Mouse (Mus musculus) MEL (cell line): ENCODE measurements around the gene 1700025B11Rik. TPM values are rescaled to one million over a fixed set of nuclear protein-coding genes. Genes with fewer than 3 reads are reported as not detected.
"Not testable (repeated sequence)": the region's sequence is repeated elsewhere in the genome, so short reads cannot be mapped to it uniquely, and the experiment has no call there.

Source experiments
- DNase-seq: peaks from one replicate; pipeline ENCODE4 v3.0.0; 2011; ENCODE audit warnings: low read depth, low spot score
- H3K27ac ChIP-seq: 2 replicates; pipeline ENCODE4 v1.5.1; 2012; ENCODE audit warnings: low read depth, mild to moderate bottlenecking, control low read depth, low read length, moderate library complexity; ENCODE audit not compliant: control insufficient read depth
- H3K27me3 ChIP-seq, 2 experiments: fragments of 150-350 bp in 1 of 2; sonication (generic) in 1 of 2; 2 replicates each; pipeline ENCODE4 v1.6.1; 2012; ENCODE audit warnings: low read length in 2 of 2, mild to moderate bottlenecking in 2 of 2, improper control_type of control experiment in 1 of 2, moderate library complexity in 1 of 2; ENCODE audit not compliant: insufficient read depth in 2 of 2, control insufficient read depth in 1 of 2
- H3K36me3 ChIP-seq, 2 experiments: 2 replicates each; pipeline ENCODE4 v1.6.1; 2012 to 2014; ENCODE audit warnings: low read length in 2 of 2, improper control_type of control experiment in 1 of 2, inconsistent platforms in 1 of 2, mild to moderate bottlenecking in 1 of 2; ENCODE audit not compliant: insufficient read depth in 2 of 2, control insufficient read depth in 1 of 2
- H3K4me1 ChIP-seq, 2 experiments: fragments of 150-350 bp in 1 of 2; sonication (generic) in 1 of 2; 2 replicates each; pipeline ENCODE4 v1.6.1; 2012; ENCODE audit warnings: low read length in 2 of 2, improper control_type of control experiment in 1 of 2, mild to moderate bottlenecking in 1 of 2; ENCODE audit not compliant: insufficient read depth in 2 of 2, control insufficient read depth in 1 of 2
- H3K4me3 ChIP-seq, 2 experiments: fragments of 150-350 bp in 1 of 2; sonication (generic) in 1 of 2; 2 replicates each; pipeline ENCODE4 v1.5.1; 2012; ENCODE audit warnings: low read depth in 2 of 2, low read length in 2 of 2, mild to moderate bottlenecking in 2 of 2, moderate library complexity in 2 of 2, control low read depth in 1 of 2, improper control_type of control experiment in 1 of 2; ENCODE audit not compliant: control insufficient read depth in 1 of 2, insufficient read depth in 1 of 2
- H3K79me2 ChIP-seq: 2 replicates; pipeline ENCODE4 v1.6.1; 2012; ENCODE audit warnings: mild to moderate bottlenecking, low read length, moderate library complexity; ENCODE audit not compliant: control insufficient read depth, poor library complexity, insufficient read depth
- H3K9ac ChIP-seq: 2 replicates; pipeline ENCODE4 v1.6.1; 2012; ENCODE audit warnings: low read depth, mild to moderate bottlenecking, control low read depth, low read length, moderate library complexity; ENCODE audit not compliant: control insufficient read depth, poor library complexity, severe bottlenecking
- H3K9me3 ChIP-seq: fragments of 150-350 bp; sonication (generic); replicated peaks from 2 replicates; pipeline ENCODE4 v1.6.1; 2012; ENCODE audit warnings: mild to moderate bottlenecking, low read length, improper control_type of control experiment, moderate library complexity; ENCODE audit not compliant: insufficient read depth
- CHD1 ChIP-seq: IDR thresholded peaks from 2 replicates; pipeline ENCODE4 v1.6.1; 2012; ENCODE audit warnings: low read depth, mild to moderate bottlenecking, inconsistent platforms, low read length, improper control_type of control experiment
- EP300 ChIP-seq, 2 experiments: IDR thresholded peaks; 2 replicates each; pipeline ENCODE4 v1.6.1; 2011; ENCODE audit warnings: improper control_type of control experiment in 2 of 2, low read length in 2 of 2, low read depth in 1 of 2, mild to moderate bottlenecking in 1 of 2
- GABPA ChIP-seq: IDR thresholded peaks from 2 replicates; pipeline ENCODE4 v1.6.1; 2012; ENCODE audit warnings: low read depth, mild to moderate bottlenecking, inconsistent platforms, low read length, improper control_type of control experiment, moderate library complexity
- KAT2A ChIP-seq: conservative IDR thresholded peaks from 2 replicates; pipeline ENCODE4 v1.6.1; 2012; ENCODE audit warnings: low read depth, low read length, improper control_type of control experiment, inconsistent platforms
- MYB ChIP-seq: IDR thresholded peaks from 2 replicates; pipeline ENCODE4 v1.6.1; 2011; ENCODE audit warnings: mild to moderate bottlenecking, low read depth, low read length, improper control_type of control experiment
- NRF1 ChIP-seq: IDR thresholded peaks from 2 replicates; pipeline ENCODE4 v1.6.1; 2014; ENCODE audit warnings: low read depth, mild to moderate bottlenecking, inconsistent platforms, low read length, improper control_type of control experiment, moderate library complexity; ENCODE audit not compliant: poor library complexity, insufficient read depth, severe bottlenecking
- POLR2AphosphoS5 ChIP-seq: IDR thresholded peaks from 2 replicates; pipeline ENCODE4 v1.6.1; 2012; ENCODE audit warnings: low read depth, borderline replicate concordance, mild to moderate bottlenecking, inconsistent platforms, low read length, moderate library complexity, mixed read lengths
- RCOR1 ChIP-seq: IDR thresholded peaks from 2 replicates; pipeline ENCODE4 v1.6.1; 2012; ENCODE audit warnings: low read depth, mild to moderate bottlenecking, inconsistent platforms, low read length, improper control_type of control experiment
- SIN3A ChIP-seq: IDR thresholded peaks from 2 replicates; pipeline ENCODE4 v1.6.1; 2012; ENCODE audit warnings: low read length, improper control_type of control experiment, inconsistent platforms
- TAL1 ChIP-seq: IDR thresholded peaks from 2 replicates; pipeline ENCODE4 v1.6.1; 2012; ENCODE audit warnings: mild to moderate bottlenecking, inconsistent platforms, low read length, moderate library complexity, mixed read lengths
- TBP ChIP-seq: IDR thresholded peaks from 2 replicates; pipeline ENCODE4 v1.8.0; 2011; ENCODE audit warnings: low read depth, low read length, improper control_type of control experiment
- TCF12 ChIP-seq: IDR thresholded peaks from 2 replicates; pipeline ENCODE4 v1.6.1; 2014; ENCODE audit warnings: low read depth, mild to moderate bottlenecking, inconsistent platforms, low read length, improper control_type of control experiment, moderate library complexity
- UBTF ChIP-seq: IDR thresholded peaks from 2 replicates; pipeline ENCODE4 v1.6.1; 2012; ENCODE audit warnings: low read depth, mild to moderate bottlenecking, inconsistent platforms, low read length, improper control_type of control experiment, moderate library complexity, borderline replicate concordance; ENCODE audit not compliant: insufficient read depth
- USF2 ChIP-seq, 2 experiments: IDR thresholded peaks; 2 replicates each; pipeline ENCODE4 v1.6.1; 2011 to 2012; ENCODE audit warnings: improper control_type of control experiment in 2 of 2, low read length in 2 of 2, borderline replicate concordance in 1 of 2, inconsistent platforms in 1 of 2, low read depth in 1 of 2, mild to moderate bottlenecking in 1 of 2; ENCODE audit not compliant: insufficient read depth in 1 of 2
- ZC3H11A ChIP-seq: IDR thresholded peaks from 2 replicates; pipeline ENCODE4 v1.6.1; 2012; ENCODE audit warnings: low read depth, mild to moderate bottlenecking, inconsistent platforms, low read length, improper control_type of control experiment
- polyA plus RNA-seq, 2 experiments: library from polyadenylated mRNA; stranded (reverse) in 1 of 2; unstranded in 1 of 2; fragments of >175 nt in 1 of 2; fragments of >200 nt in 1 of 2; gene quantifications; 2 replicates each; pipeline versions ENCODE4 v1.2.1 to v1.2.4; 2012; ENCODE audit warnings: low replicate concordance in 2 of 2, low read depth in 1 of 2; ENCODE audit not compliant: insufficient read length in 2 of 2, insufficient read depth in 1 of 2, missing spikeins in 1 of 2
- total RNA-seq: library from RNA; depleted of rRNA; stranded (reverse); fragments of 300-350 nt; gene quantifications from 2 replicates; pipeline ENCODE4 v1.2.3, GENCODE M21; 2012

1700025B11Rik gene
- total and polyA plus RNA-seq, 3 experiments: not detected

DNA sequence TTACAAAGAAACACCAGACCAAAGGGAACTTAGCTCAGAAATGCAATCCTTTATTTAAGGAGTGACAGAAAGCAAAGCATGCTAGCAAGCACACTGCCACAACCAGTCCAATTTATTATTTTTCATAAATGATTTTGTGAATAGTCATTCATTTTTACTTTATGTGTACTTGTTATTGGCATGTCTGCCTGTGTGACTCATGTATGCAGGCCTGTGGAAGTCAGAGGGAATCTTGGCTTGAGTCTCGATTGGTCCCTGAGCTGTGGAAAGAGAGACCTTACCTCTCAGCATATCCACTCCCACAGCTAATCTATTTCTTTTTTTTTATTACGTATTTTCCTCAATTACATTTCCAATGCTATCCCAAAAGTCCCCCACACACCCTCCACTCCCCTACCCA, 17.1 kb upstream of the 1700025B11Rik start (continued):
- no peak for TF ChIP-seq ZC3H11A
- no peak for TF ChIP-seq TCF12

DNA sequence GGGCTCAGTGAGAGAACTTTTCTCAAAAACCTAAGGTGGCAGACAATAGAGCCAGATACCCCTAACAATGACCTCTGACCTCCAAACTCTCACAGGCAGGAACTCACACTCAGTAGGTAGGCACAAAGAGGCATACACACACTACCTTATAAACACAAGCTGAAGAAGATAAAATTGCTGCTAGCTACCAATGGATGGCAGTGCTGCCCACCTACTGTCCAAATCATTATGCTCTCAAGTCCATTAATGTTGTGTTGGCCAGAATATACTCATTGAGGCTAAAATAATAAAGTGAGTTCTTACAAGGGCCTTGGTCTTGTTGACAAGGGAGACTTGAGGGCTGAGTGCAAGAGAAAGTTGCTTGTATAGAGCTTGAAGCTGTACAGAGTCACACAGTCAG, 1.5 kb upstream of the 1700025B11Rik start:
- no peaks in the 10 kb centered on the region for H3K36me3 ChIP-seq
- DNase-seq: no peak
- no peak overlapping the region for H3K9ac ChIP-seq
- H3K4me1 ChIP-seq: no peaks in the 10 kb centered on the region
- no peak overlapping the region for H3K27ac ChIP-seq
- TF ChIP-seq TCF12: no peak
- TF ChIP-seq MYB: no peak
- no peak for TF ChIP-seq RCOR1
- no peak for TF ChIP-seq SIN3A
- no peak for TF ChIP-seq CHD1
- no peak for TF ChIP-seq TBP
- no peak for TF ChIP-seq POLR2AphosphoS5
- no peak for TF ChIP-seq EP300 (IDR thresholded peaks at IDR 0.05; ENCODE audit: low read depth in 1 of 2, low read length in 2 of 2)
- no peak for TF ChIP-seq UBTF
- TF ChIP-seq NRF1: no peak
- no peak for TF ChIP-seq TAL1
- TF ChIP-seq ZC3H11A: no peak
- TF ChIP-seq KAT2A: no peak
- no peak for TF ChIP-seq USF2 (IDR thresholded peaks at IDR 0.05; ENCODE audit: borderline replicate concordance in 1 of 2, insufficient read depth in 1 of 2, low read depth in 1 of 2, low read length in 2 of 2)
- TF ChIP-seq GABPA: no peak
- no peaks in the 10 kb centered on the region for H3K27me3 ChIP-seq
- H3K9me3 ChIP-seq: no peaks in the 10 kb centered on the region
- H3K79me2 ChIP-seq: no peaks in the 10 kb centered on the region
- no peak overlapping the region for H3K4me3 ChIP-seq

DNA sequence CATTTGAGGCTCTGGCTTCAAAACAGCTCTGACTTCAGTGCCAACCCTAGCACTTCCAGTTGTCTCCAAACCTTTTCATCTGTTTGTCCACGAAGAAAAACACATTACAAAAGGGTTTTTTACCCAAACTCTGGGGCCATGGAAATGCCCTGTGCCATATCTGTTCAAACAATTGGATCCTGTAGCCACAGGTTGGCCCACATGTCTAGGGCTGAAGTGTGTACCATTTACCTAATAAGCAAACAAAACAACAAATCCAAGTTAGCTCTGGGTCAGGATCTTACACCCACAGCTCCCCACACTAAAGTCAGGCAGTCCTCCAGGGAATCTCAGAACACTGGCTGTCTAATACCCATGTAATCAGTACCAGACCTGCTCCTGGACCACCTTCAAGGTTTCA, 22.5 kb downstream of the 1700025B11Rik start:
- DNase-seq, H3K9me3 ChIP-seq, H3K27me3 ChIP-seq, H3K4me1 ChIP-seq, H3K9ac ChIP-seq, H3K79me2 ChIP-seq, H3K36me3 ChIP-seq, H3K4me3 ChIP-seq, H3K27ac ChIP-seq: not testable (repeated sequence)
